Mouse (Mus musculus): ENCODE results near the gene Slc12a5. TPM values are rescaled to one million over a fixed set of nuclear protein-coding genes. Genes with fewer than 3 reads are reported as not detected.

Gene Slc12a5
- polyA plus RNA-seq, 1 experiment from 2014 or later = 0.57 TPM

DNA sequence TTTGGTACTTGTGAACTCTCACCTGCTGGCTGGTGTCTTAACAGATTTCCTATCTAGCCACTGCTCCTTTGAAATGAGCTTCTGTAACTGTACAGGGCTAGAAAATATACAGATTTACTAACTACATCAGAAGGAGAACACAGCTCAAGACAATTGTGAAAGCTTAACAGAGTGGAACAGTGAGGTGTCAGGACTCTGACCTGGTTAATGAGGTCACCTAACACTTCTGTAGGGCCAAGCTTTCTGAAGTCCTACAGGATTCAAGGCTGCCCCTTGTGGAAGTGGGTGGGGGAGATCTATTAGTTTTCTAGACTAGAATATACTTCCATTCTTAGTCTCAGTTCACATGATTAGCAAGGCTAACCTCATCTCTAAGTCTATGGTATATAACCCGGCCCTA lies 47.4 kb downstream of the Slc12a5 start:
- peaks cover 100% of the 10 kb centered on the region for H3K36me3 ChIP-seq (ENCODE audit: insufficient read depth)
- DNase-seq (no peak), ATAC-seq (ENCODE audit: insufficient read depth) (no peak)
- 100% methylated on average over 1 of the region's 1 CpGs for WGBS
- no peak overlapping the region for H3K9ac ChIP-seq
- no peak overlapping the region for H3K4me3 ChIP-seq (ENCODE audit: low read depth, low read length)
- no peaks in the 10 kb centered on the region for H3K27me3 ChIP-seq (ENCODE audit: insufficient read depth, low read length)
- H3K9me3 ChIP-seq (ENCODE audit: low read depth, low read length) = no peaks in the 10 kb centered on the region
- no peak for TF ChIP-seq CTCF (IDR thresholded peaks at IDR 0.05; ENCODE audit: low read depth)
- H3K27ac ChIP-seq (ENCODE audit: low read depth) = no peak overlapping the region
- H3K4me1 ChIP-seq (ENCODE audit: insufficient read depth) = no peaks in the 10 kb centered on the region
- H3K4me2 ChIP-seq = no peak overlapping the region

- no peaks in the 10 kb centered on the region for H3K4me1 ChIP-seq (ENCODE audit: insufficient read depth)
- DNase-seq (no peak), ATAC-seq (ENCODE audit: insufficient read depth) (no peak)
- no peak overlapping the region for H3K4me2 ChIP-seq
- no peak overlapping the region for H3K27ac ChIP-seq (ENCODE audit: low read depth)
- WGBS = 92% methylated on average over 14 of the region's 14 CpGs
- H3K36me3 ChIP-seq (ENCODE audit: insufficient read depth) = peaks cover 89% of the 10 kb centered on the region
- TF ChIP-seq CTCF (IDR thresholded peaks at IDR 0.05; ENCODE audit: low read depth) = no peak
- H3K9ac ChIP-seq = no peak overlapping the region
- H3K9me3 ChIP-seq (ENCODE audit: low read depth, low read length) = no peaks in the 10 kb centered on the region
- no peaks in the 10 kb centered on the region for H3K27me3 ChIP-seq (ENCODE audit: insufficient read depth, low read length)
- no peak overlapping the region for H3K4me3 ChIP-seq (ENCODE audit: low read depth, low read length)
Observed at GRCm38 (mm10) chr2:165009161-165009560, 48.6 kb downstream of the Slc12a5 start.

GRCm38 (mm10) chr2:165009581-165009980 lies 49.0 kb downstream of the Slc12a5 start:
- Histone ChIP-seq H3K9me3 (ENCODE audit: low read depth, low read length) (no peaks in the 10 kb centered on the region), H3K9ac (no peak overlapping the region), H3K27me3 (ENCODE audit: insufficient read depth, low read length) (no peaks in the 10 kb centered on the region), H3K4me3 (ENCODE audit: low read depth, low read length) (no peak overlapping the region), H3K4me1 (ENCODE audit: insufficient read depth) (no peaks in the 10 kb centered on the region), H3K4me2 (no peak overlapping the region), H3K36me3 (ENCODE audit: insufficient read depth) (peaks cover 85% of the 10 kb centered on the region), H3K27ac (ENCODE audit: low read depth) (no peak overlapping the region)
- DNase-seq (no peak), ATAC-seq (ENCODE audit: insufficient read depth) (no peak)
- TF ChIP-seq CTCF (IDR thresholded peaks at IDR 0.05; ENCODE audit: low read depth) = no peak
- WGBS = 78% methylated on average over 2 of the region's 2 CpGs

GRCm38 (mm10) chr2:165010351-165010750 lies 49.7 kb downstream of the Slc12a5 start:
- no peak for TF ChIP-seq CTCF (IDR thresholded peaks at IDR 0.05; ENCODE audit: low read depth)
- no peaks in the 10 kb centered on the region for H3K9me3 ChIP-seq (ENCODE audit: low read depth, low read length)
- no peaks in the 10 kb centered on the region for H3K27me3 ChIP-seq (ENCODE audit: insufficient read depth, low read length)
- no peak overlapping the region for H3K4me3 ChIP-seq (ENCODE audit: low read depth, low read length)
- H3K4me1 ChIP-seq (ENCODE audit: insufficient read depth) = no peaks in the 10 kb centered on the region
- H3K9ac ChIP-seq = no peak overlapping the region
- peaks cover 77% of the 10 kb centered on the region for H3K36me3 ChIP-seq (ENCODE audit: insufficient read depth)
- WGBS = 81% methylated on average over 10 of the region's 10 CpGs
- no peak overlapping the region for H3K27ac ChIP-seq (ENCODE audit: low read depth)
- DNase-seq = no peak
- H3K4me2 ChIP-seq = no peak overlapping the region
- ATAC-seq (ENCODE audit: insufficient read depth) = no peak

- peaks cover 48% of the 10 kb centered on the region for H3K36me3 ChIP-seq (ENCODE audit: insufficient read depth)
- no peaks in the 10 kb centered on the region for H3K4me1 ChIP-seq (ENCODE audit: insufficient read depth)
- TF ChIP-seq CTCF (IDR thresholded peaks at IDR 0.05; ENCODE audit: low read depth) = no peak
- H3K9me3 ChIP-seq (ENCODE audit: low read depth, low read length) = no peaks in the 10 kb centered on the region
- no peak overlapping the region for H3K4me3 ChIP-seq (ENCODE audit: low read depth, low read length)
- no peak overlapping the region for H3K9ac ChIP-seq
- H3K27me3 ChIP-seq (ENCODE audit: insufficient read depth, low read length) = no peaks in the 10 kb centered on the region
- 91% methylated on average over 5 of the region's 5 CpGs for WGBS
- ATAC-seq (ENCODE audit: insufficient read depth) (no peak), DNase-seq (no peak)
- no peak overlapping the region for H3K4me2 ChIP-seq
- H3K27ac ChIP-seq (ENCODE audit: low read depth) = no peak overlapping the region
Observed at GRCm38 (mm10) chr2:165014935-165015334, 54.3 kb downstream of the Slc12a5 start.

- H3K27ac ChIP-seq (ENCODE audit: low read depth) = no peak overlapping the region
- TF ChIP-seq CTCF (IDR thresholded peaks at IDR 0.05; ENCODE audit: low read depth) = no peak
- H3K4me1 ChIP-seq (ENCODE audit: insufficient read depth) = no peaks in the 10 kb centered on the region
- no peak overlapping the region for H3K4me3 ChIP-seq (ENCODE audit: low read depth, low read length)
- DNase-seq = no peak
- H3K4me2 ChIP-seq = no peak overlapping the region
- no peak overlapping the region for H3K9ac ChIP-seq
- ATAC-seq (ENCODE audit: insufficient read depth) = no peak
- H3K9me3 ChIP-seq (ENCODE audit: low read depth, low read length) = no peaks in the 10 kb centered on the region
- peaks cover 39% of the 10 kb centered on the region for H3K36me3 ChIP-seq (ENCODE audit: insufficient read depth)
- WGBS = 92% methylated on average over 3 of the region's 3 CpGs
- H3K27me3 ChIP-seq (ENCODE audit: insufficient read depth, low read length) = no peaks in the 10 kb centered on the region
Observed at GRCm38 (mm10) chr2:165020490-165020889, 59.9 kb downstream of the Slc12a5 start.

DNA sequence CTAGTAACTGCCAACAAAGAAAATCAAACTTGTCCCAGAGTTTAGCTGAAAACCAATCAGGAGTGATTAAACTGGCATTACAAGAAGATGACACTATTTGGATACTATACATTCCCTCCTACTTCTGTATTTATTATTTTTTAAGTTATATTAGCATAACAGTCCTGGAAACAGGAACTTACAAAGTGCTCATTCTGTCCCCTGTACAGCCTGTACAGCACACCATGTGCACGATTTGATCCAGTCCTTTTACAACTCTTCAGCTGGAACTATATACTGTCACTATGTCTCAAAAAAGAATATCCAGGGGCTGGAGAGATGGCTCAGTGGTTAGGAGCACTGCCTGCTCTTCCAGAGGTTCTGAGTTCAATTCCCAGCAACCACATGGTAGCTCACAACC lies 66.6 kb downstream of the Slc12a5 start:
- 79% methylated on average over 1 of the region's 1 CpGs for WGBS
- H3K4me2 ChIP-seq = no peak overlapping the region
- no peak for TF ChIP-seq CTCF (IDR thresholded peaks at IDR 0.05; ENCODE audit: low read depth)
- ATAC-seq (ENCODE audit: insufficient read depth) = no peak
- DNase-seq = no peak
- H3K4me3 ChIP-seq (ENCODE audit: low read depth, low read length) = no peak overlapping the region
- no peaks in the 10 kb centered on the region for H3K4me1 ChIP-seq (ENCODE audit: insufficient read depth)
- no peaks in the 10 kb centered on the region for H3K9me3 ChIP-seq (ENCODE audit: low read depth, low read length)
- no peak overlapping the region for H3K9ac ChIP-seq
- no peaks in the 10 kb centered on the region for H3K27me3 ChIP-seq (ENCODE audit: insufficient read depth, low read length)
- no peak overlapping the region for H3K27ac ChIP-seq (ENCODE audit: low read depth)
- H3K36me3 ChIP-seq (ENCODE audit: insufficient read depth) = peaks cover 9% of the 10 kb centered on the region; the same call in 1 of the 2 replicates

- peak overlapping the region; percentile 82 for H3K4me2 ChIP-seq
- 34% methylated on average over 3 of the region's 3 CpGs for WGBS
- peaks cover 9% of the 10 kb centered on the region for H3K4me1 ChIP-seq (ENCODE audit: insufficient read depth)
- TF ChIP-seq CTCF (IDR thresholded peaks at IDR 0.05; ENCODE audit: low read depth) = peak; percentile 28; the same call in 1 of the 2 replicates
- H3K36me3 ChIP-seq (ENCODE audit: insufficient read depth) = no peaks in the 10 kb centered on the region
- DNase-seq = peak; percentile 46
- no peak overlapping the region for H3K27ac ChIP-seq (ENCODE audit: low read depth)
- H3K9ac ChIP-seq = no peak overlapping the region
- peak overlapping the region; percentile 94; the same call in 1 of the 2 replicates for H3K4me3 ChIP-seq (ENCODE audit: low read depth, low read length)
- no peak for ATAC-seq (ENCODE audit: insufficient read depth)
- H3K27me3 ChIP-seq (ENCODE audit: insufficient read depth, low read length) = no peaks in the 10 kb centered on the region
- no peaks in the 10 kb centered on the region for H3K9me3 ChIP-seq (ENCODE audit: low read depth, low read length)
Observed at GRCm38 (mm10) chr2:165032533-165032932, 71.9 kb downstream of the Slc12a5 start.

Measured in lung, embryonic 14.5 days (tissue).